Mouse (Mus musculus) bone marrow, adult 2 months (tissue): ENCODE measurements at regions not wholly inside any gene's neighbourhood (a gene's known extent, or its start where the extent isn't known, plus 50 kb on each side); places are given as distances from the start of the nearest gene placed in this dataset.

ENCODE experiments used
- H3K27ac ChIP-seq: fragments of 200-500 bp; 2 replicates; pipeline ENCODE4 v1.5.1; 2012; ENCODE audit warnings: low read depth, mild to moderate bottlenecking, control low read depth, inconsistent platforms, low read length; ENCODE audit not compliant: control insufficient read depth, poor library complexity, insufficient read depth
- H3K4me1 ChIP-seq: fragments of 200-500 bp; 2 replicates; pipeline ENCODE4 v1.6.1; 2011; ENCODE audit warnings: low read length; ENCODE audit not compliant: control insufficient read depth, insufficient read depth
- H3K4me3 ChIP-seq: fragments of 200-500 bp; replicated peaks from 2 replicates; pipeline ENCODE3; 2011; ENCODE audit warnings: mild to moderate bottlenecking, low read depth, low read length, control low read depth; ENCODE audit not compliant: control insufficient read depth
- CTCF ChIP-seq: fragments of 200-500 bp; IDR thresholded peaks from 2 replicates; pipeline ENCODE4 v1.5.1; 2011; ENCODE audit warnings: low read length, control low read depth; ENCODE audit not compliant: control insufficient read depth, insufficient read depth
- POLR2A ChIP-seq: fragments of 200-500 bp; IDR thresholded peaks from 2 replicates; pipeline ENCODE4 v1.6.1; 2011; ENCODE audit warnings: low read depth, mild to moderate bottlenecking, control low read depth, low read length, borderline replicate concordance; ENCODE audit not compliant: control insufficient read depth
- WGBS: fragments of 180-500 bp; shearing (Covaris S2); methylation state at CpG from one replicate; pipeline ENCODE4 v1.1.7; 2018; 5-methylcytosine and 5-hydroxymethylcytosine counted together

- no peaks in the 10 kb centered on the region for H3K4me1 ChIP-seq
- no peak overlapping the region for H3K27ac ChIP-seq
- 78% methylated on average over 3 of the region's 3 CpGs for WGBS
- TF ChIP-seq CTCF (no peak), POLR2A (no peak)
- no peak overlapping the region for H3K4me3 ChIP-seq
Measured at GRCm38 (mm10) chr3:14952169-14952729, 66.2 kb downstream of the Car2 start.

DNA sequence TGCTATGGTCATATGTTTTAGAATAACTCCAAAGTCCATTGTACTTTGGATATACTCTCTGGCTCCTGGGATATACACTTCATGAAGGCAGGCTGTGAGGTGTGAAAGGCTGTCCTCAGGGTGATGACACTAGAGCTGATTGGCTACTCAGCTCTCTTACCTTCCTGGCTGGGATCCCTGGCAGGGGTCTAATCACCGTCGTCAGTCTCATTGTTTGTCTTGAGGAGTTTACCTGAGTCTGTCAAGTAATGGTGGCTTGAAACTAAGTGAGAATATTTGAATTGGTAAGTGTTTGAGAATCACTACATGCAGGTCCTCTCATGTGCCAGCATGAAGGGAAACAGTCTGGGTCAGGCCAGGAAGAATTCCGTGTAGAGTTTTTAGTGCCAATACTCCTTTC, 66.9 kb downstream of the Car2 start:
- no peaks in the 10 kb centered on the region for H3K4me1 ChIP-seq
- no peak overlapping the region for H3K27ac ChIP-seq
- TF ChIP-seq POLR2A = no peak
- TF ChIP-seq CTCF = no peak
- H3K4me3 ChIP-seq = no peak overlapping the region
- 84% methylated on average over 3 of the region's 3 CpGs for WGBS

DNA sequence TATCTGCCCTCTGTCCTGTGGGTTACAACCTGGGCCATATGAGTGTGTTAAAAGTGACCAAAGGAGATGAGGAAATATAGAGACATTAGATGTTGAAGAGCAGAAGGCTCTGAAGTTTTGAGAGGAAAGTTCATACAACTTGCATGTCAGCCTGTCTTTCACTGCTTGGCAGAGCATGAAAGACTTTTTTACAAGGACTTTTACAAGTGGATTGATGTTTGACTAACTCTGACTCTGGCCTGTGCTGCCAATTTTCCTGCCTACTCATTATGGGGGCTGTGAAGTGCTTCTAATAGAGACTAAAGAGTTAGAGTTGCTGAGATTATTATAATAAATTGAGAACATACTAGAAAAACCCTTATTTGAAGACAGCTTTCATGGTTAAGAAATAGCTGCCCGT, 71.4 kb downstream of the Car2 start:
- H3K27ac ChIP-seq = no peak overlapping the region
- H3K4me1 ChIP-seq = no peaks in the 10 kb centered on the region
- TF ChIP-seq POLR2A (no peak), CTCF (no peak)
- 85% methylated on average over 1 of the region's 1 CpGs for WGBS
- no peak overlapping the region for H3K4me3 ChIP-seq

DNA sequence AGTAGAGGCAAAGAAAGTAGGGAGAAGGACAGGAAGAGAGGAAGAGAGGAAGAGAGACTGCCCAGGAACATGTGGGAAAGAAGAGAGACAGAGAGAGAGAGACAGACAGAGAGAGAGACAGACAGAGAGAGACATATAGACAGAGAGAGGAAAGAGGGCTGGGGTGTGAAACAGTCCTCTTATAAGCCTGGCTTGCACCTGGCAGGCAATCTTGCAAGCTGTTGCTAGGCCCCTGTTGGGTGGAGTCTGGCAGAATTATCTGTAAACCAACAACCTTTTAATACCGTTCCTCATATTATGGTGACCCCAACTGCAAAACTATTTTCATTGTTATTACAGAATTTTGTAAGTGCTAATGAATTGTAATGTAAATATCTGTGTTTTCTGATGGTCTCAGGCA, 72.2 kb downstream of the Car2 start:
- H3K4me3 ChIP-seq = no peak overlapping the region
- no peaks in the 10 kb centered on the region for H3K4me1 ChIP-seq
- no peak overlapping the region for H3K27ac ChIP-seq
- TF ChIP-seq CTCF (no peak), POLR2A (no peak)
- 60% methylated on average over 1 of the region's 1 CpGs for WGBS

GRCm38 (mm10) chr3:14959586-14959985, 73.5 kb downstream of the Car2 start:
- Histone ChIP-seq H3K4me1 (no peaks in the 10 kb centered on the region), H3K4me3 (no peak overlapping the region), H3K27ac (no peak overlapping the region)
- TF ChIP-seq POLR2A (no peak), CTCF (no peak)
- 8% methylated on average over 1 of the region's 1 CpGs for WGBS

DNA sequence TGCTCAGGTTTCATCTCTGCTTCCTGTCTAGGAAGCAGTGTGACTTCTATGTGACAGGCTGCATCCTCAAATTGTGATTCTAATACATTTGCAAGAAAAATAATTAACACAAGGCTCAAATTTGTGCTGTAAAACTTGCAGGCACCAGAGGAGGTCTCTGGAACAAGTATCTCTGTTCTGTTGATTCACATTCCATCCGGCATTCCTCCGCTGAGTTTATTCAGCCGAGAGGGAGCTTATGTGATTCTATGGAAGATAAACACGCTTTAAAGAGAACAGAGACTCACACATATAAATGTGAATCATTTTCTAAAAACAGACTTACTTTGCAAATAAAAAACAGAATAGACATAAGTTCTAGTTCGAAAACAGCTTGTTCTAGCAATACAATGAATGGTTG, 78.7 kb downstream of the Car2 start:
- no peak for TF ChIP-seq CTCF
- no peak for TF ChIP-seq POLR2A
- no peaks in the 10 kb centered on the region for H3K4me1 ChIP-seq
- WGBS = 87% methylated on average over 5 of the region's 5 CpGs
- no peak overlapping the region for H3K4me3 ChIP-seq
- no peak overlapping the region for H3K27ac ChIP-seq

DNA sequence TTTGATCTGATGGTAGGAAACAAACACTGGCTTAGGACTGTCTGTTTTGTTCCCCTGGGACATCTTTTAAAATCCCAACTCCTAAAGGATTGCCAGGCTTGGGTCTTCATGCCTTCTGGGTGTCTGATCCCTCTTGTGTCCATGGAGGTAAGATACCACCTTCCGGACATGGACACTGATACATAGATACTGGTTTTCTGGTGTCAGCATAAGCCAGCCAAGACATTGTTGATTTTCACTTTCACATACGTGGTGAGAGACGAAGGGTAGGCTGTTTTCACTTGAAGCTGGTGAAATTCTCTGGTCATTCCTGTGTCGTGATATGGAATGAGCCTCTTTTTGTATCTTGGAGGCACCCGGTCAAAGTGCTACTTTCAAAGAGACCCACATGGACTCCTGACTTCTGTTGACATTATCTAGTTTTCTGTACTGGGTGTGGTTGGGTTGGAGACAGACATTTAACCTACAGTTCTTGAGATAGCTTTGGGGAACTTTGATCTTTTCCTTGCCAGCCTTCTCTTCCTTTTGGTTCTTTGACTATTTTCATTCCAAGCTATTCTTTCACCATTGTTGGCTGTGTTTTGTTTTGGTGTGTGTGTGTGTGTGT, 79.5 kb downstream of the Car2 start:
- H3K27ac ChIP-seq = no peak overlapping the region
- no peak overlapping the region for H3K4me3 ChIP-seq
- TF ChIP-seq POLR2A (no peak), CTCF (no peak)
- 70% methylated on average over 5 of the region's 5 CpGs for WGBS
- H3K4me1 ChIP-seq = no peaks in the 10 kb centered on the region

GRCm38 (mm10) chr3:14967235-14967634, 81.2 kb downstream of the Car2 start:
- no peak overlapping the region for H3K27ac ChIP-seq
- H3K4me3 ChIP-seq = no peak overlapping the region
- 79% methylated on average over 5 of the region's 5 CpGs for whole genome bisulfite sequencing
- TF ChIP-seq CTCF (no peak), POLR2A (no peak)
- no peaks in the 10 kb centered on the region for H3K4me1 ChIP-seq

- TF ChIP-seq CTCF (no peak), POLR2A (no peak)
- Histone ChIP-seq H3K27ac (no peak overlapping the region), H3K4me1 (no peaks in the 10 kb centered on the region), H3K4me3 (no peak overlapping the region)
- 78% methylated on average over 1 of the region's 1 CpGs for WGBS
Measured at GRCm38 (mm10) chr3:14968345-14968744, 82.3 kb downstream of the Car2 start.
